Mouse (Mus musculus) lung, embryonic 16.5 days (tissue): ENCODE measurements around the gene Psmd3. TPM values are rescaled to one million over a fixed set of nuclear protein-coding genes. Genes with fewer than 3 reads are reported as not detected.
"Not testable (repeated sequence)": the region's sequence is repeated elsewhere in the genome, so short reads cannot be mapped to it uniquely, and the experiment has no call there.

ENCODE experiments used
- ATAC-seq: fragments of 200-750 bp; cut with Nextera tagmentation; 2 replicates; pipeline ENCODE4 v1.8.0; 2017; ENCODE audit warnings: low read depth, mild to moderate bottlenecking, moderate library complexity
- H3K27ac ChIP-seq: fragments of 300-500 bp; sonication (generic); 2 replicates; pipeline ENCODE4 v1.5.1; 2014; ENCODE audit warnings: mild to moderate bottlenecking, control low read depth, low read length
- H3K27me3 ChIP-seq: fragments of 300-500 bp; sonication (generic); 2 replicates; pipeline ENCODE4 v1.6.1; 2014; ENCODE audit warnings: low read depth, low read length, mixed read lengths; ENCODE audit not compliant: control insufficient read depth, insufficient read depth
- H3K36me3 ChIP-seq: fragments of 300-500 bp; sonication (generic); 2 replicates; pipeline ENCODE4 v1.6.1; 2014; ENCODE audit warnings: low read length; ENCODE audit not compliant: control insufficient read depth, insufficient read depth
- H3K4me1 ChIP-seq: fragments of 300-500 bp; sonication (generic); replicated peaks from 2 replicates; pipeline ENCODE4 v1.6.1; 2014; ENCODE audit warnings: low read length, mixed read lengths; ENCODE audit not compliant: control insufficient read depth, insufficient read depth
- H3K4me2 ChIP-seq: fragments of 300-500 bp; sonication (generic); 2 replicates; pipeline ENCODE4 v1.6.1; 2014; ENCODE audit warnings: low read depth, low read length, control low read depth
- H3K4me3 ChIP-seq: fragments of 300-500 bp; sonication (generic); 2 replicates; pipeline ENCODE4 v1.5.1; 2014; ENCODE audit warnings: mild to moderate bottlenecking, low read length, control low read depth
- H3K9ac ChIP-seq: fragments of 300-500 bp; sonication (generic); 2 replicates; pipeline ENCODE4 v1.6.1; 2014; ENCODE audit warnings: low read length, control low read depth
- H3K9me3 ChIP-seq: fragments of 300-500 bp; sonication (generic); 2 replicates; pipeline ENCODE4 v1.6.1; 2016; ENCODE audit warnings: low read length; ENCODE audit not compliant: control insufficient read depth
- WGBS: fragments of 180-500 bp; shearing (Covaris S2); extraction: QIAGEN DNeasy Blood & Tissue Kit; methylation state at CpG from one replicate; pipeline ENCODE4 v1.1.7; 2014; 5-methylcytosine and 5-hydroxymethylcytosine counted together
- polyA plus RNA-seq: library from polyadenylated mRNA; unstranded; fragments of >200 nt; fragmentation: Nextera tagmentation; extraction: Ambion mirVana; gene quantifications from 2 replicates; pipeline ENCODE4 v1.2.1, GENCODE M21; 2015

Psmd3 gene
- 165 and 177 TPM in 2 replicates for polyA plus RNA-seq

DNA sequence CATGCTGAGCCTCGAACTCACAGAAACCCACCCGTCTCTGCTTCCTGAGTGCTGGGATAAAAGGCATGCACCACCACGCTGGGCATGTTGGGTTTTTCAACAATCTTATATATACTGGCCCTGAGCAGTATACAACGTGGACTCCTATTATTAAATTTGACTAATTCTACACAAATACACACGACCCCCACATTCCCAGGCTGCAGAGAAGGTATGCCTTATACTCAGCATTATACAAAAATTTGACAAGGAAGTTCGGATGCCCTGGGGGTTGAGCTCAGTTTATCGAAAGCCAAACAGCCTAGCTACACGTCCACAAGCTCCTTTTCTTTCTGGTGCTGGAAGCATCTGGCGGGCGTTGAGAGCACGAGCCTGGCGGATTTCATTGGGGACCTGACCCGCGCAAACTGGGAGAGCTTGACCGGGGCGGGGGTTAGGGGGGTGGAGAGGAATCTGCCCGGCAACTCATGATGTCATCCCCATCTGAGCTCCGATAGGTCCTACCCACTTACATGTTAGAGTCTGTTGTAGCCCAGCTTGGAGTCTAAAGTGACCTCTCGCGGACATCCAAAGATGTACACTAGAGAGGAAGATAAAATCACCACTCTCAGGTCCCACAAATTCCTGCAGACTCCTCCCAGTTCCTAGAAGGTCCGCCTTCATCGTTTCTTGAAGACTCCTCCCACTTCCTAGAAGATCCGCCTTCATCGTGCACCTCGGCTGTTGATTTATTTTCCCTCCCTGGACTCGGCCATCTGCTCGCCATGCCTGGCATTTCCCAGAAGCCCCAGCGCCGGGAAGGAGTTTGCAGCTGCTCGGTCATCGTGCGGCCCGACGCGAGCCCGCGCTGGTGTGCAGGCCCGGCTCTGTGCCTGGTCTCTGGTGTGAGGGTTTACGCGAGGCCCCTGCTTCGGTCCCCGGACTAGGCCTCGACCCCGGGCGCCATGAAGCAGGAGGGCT lies at the start of gene Psmd3:
Gene Psmd3, plus strand, starts transcription at position 769 of the 960 bp plus-strand sequence.
- no peaks in the 10 kb centered on the region for H3K9me3 ChIP-seq
- peak within 1 kb of the TSS; percentile 94 for H3K4me3 ChIP-seq
- peaks cover 12% of the 10 kb centered on the region for H3K4me1 ChIP-seq
- H3K9ac ChIP-seq = peak within 1 kb of the TSS; percentile 99
- peaks cover 14% of the 10 kb centered on the region for H3K36me3 ChIP-seq
- WGBS = 3% methylated on average over 45 of the region's 45 CpGs
- peak within 1 kb of the TSS; percentile 77 for H3K4me2 ChIP-seq
- H3K27ac ChIP-seq = peak within 1 kb of the TSS; percentile 70
- peak; percentile 96 for ATAC-seq
- no peaks in the 10 kb centered on the region for H3K27me3 ChIP-seq

DNA sequence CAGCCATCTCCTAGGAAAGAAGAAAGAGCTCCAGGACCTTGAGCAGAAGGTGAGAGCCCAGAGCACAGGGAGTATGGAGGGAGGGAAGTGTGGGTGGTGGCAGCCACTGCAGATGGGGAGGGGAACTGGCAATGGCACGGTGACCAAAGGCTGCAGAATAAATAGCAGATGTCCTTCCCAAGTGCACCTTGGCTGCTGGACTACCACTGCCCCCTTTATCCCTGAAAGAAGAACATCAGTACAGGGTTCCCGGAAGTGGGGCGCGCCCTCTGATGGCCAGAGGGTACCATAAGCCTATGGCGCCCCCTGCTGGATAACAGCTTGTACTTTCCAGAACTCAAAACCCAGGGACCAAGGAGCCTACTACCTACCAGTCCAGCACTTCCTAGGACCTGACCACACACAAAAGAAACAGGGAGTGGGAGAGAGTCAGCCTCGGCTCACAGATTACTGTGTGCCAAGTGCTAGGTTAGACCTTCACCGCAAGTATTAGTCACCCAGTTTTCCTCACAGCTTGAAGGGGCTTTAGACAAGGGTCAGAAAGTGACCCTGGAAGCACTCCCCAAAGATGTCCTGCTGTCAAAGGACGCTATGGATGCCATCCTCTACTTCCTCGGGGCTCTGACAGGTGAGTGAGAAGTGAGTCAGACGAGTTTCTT lies 46.9 kb upstream of the Psmd3 start:
- H3K9me3 ChIP-seq, H3K27me3 ChIP-seq, H3K9ac ChIP-seq, H3K4me3 ChIP-seq, ATAC-seq, H3K27ac ChIP-seq, H3K4me2 ChIP-seq, H3K4me1 ChIP-seq, H3K36me3 ChIP-seq: not testable (repeated sequence)
- 32% methylated on average over 10 of the region's 10 CpGs for WGBS

DNA sequence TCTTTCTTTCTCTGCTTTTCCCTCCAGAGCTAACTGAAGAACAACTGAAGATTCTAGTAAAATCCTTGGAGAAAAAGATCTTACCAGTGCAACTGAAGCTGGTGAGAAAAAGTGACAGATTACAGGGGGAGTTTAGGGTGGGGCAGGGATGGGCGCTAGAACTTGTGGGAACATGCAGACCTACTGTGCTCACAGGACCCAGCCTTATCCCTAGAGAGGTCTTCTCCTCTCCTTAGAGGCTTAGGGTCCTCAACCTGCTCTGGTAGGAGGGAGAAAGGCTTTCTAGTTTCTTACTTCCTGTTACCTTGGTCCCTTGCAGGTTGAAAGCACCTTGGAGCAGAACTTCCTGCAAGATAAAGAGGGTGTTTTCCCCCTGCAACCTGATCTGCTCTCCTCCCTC lies 44.9 kb upstream of the Psmd3 start:
- ATAC-seq = no peak
- 68% methylated on average over 1 of the region's 1 CpGs for WGBS
- no peaks in the 10 kb centered on the region for H3K27me3 ChIP-seq

GRCm38 (mm10) chr11:98640091-98640490 lies 42.3 kb upstream of the Psmd3 start:
- Histone ChIP-seq H3K4me3 (no peak overlapping the region), H3K4me2 (no peak overlapping the region), H3K9me3 (no peaks in the 10 kb centered on the region), H3K36me3 (no peaks in the 10 kb centered on the region), H3K4me1 (no peaks in the 10 kb centered on the region), H3K9ac (no peak overlapping the region), H3K27ac (no peak overlapping the region), H3K27me3 (no peaks in the 10 kb centered on the region)
- no peak for ATAC-seq
- 45% methylated on average over 5 of the region's 5 CpGs for WGBS

More for the DNA sequence above, 44.9 kb upstream of the Psmd3 start:
- Histone ChIP-seq H3K9me3 (no peaks in the 10 kb centered on the region), H3K27ac (no peak overlapping the region), H3K4me2 (no peak overlapping the region), H3K4me3 (no peak overlapping the region), H3K9ac (no peak overlapping the region), H3K4me1 (no peaks in the 10 kb centered on the region), H3K36me3 (no peaks in the 10 kb centered on the region)

DNA sequence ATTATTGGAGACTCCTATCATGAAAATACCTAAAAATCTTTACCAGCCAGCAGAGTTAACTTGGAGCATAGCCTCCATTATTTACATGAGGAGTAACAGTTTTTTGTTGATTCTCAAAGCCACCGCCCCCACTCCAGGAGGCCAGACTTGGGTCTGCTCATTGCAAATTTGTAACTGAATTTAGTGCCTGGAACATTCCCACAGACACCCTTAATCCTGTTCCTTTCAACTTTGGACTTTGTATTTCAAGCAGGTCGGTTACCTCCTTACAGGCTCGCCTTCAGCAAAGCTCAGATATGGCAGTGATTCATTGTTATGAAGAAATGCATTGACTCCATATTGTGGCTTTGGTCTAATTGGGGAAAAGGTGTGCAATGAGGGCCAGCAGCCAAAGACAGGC lies 37.6 kb upstream of the Psmd3 start:
- Histone ChIP-seq H3K27me3 (no peaks in the 10 kb centered on the region), H3K27ac (no peak overlapping the region), H3K4me1 (no peaks in the 10 kb centered on the region), H3K4me3 (no peak overlapping the region), H3K4me2 (no peak overlapping the region), H3K36me3 (no peaks in the 10 kb centered on the region), H3K9me3 (no peaks in the 10 kb centered on the region), H3K9ac (no peak overlapping the region)
- ATAC-seq = no peak
- WGBS = 79% methylated on average over 3 of the region's 3 CpGs

- H3K4me1 ChIP-seq = no peaks in the 10 kb centered on the region
- H3K36me3 ChIP-seq = no peaks in the 10 kb centered on the region
- H3K9me3 ChIP-seq = no peaks in the 10 kb centered on the region
- no peak for ATAC-seq
- no peak overlapping the region for H3K9ac ChIP-seq
- no peak overlapping the region for H3K4me2 ChIP-seq
- no peak overlapping the region for H3K27ac ChIP-seq
- WGBS = 56% methylated on average over 2 of the region's 2 CpGs
- no peak overlapping the region for H3K4me3 ChIP-seq
- H3K27me3 ChIP-seq = no peaks in the 10 kb centered on the region
Measured at GRCm38 (mm10) chr11:98645946-98646345, 36.4 kb upstream of the Psmd3 start.

DNA sequence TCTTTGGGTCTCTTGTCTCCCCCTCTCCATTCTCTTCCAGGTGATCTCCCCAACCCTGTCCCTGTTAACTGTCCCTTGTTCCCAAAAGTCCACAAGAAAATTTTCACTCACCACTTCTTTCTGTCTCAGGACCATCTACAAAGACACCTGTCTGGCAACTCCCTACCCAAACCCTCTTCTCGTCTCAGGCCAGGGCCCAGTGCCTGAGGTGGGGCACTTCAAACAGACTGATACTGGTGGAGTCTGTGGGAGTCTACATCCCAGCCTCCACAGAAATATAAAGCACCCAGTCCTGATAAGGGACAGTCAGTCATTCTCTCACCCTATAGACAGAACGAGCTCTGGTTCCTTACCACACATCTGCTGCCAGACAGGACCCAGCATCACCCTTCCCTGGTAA lies 35.9 kb upstream of the Psmd3 start, which contains the start of gene Gsdma2:
Gene Gsdma2, plus strand, starts transcription at position 301 of the 400 bp plus-strand sequence.
- 43% methylated on average over 2 of the region's 2 CpGs for WGBS
- H3K4me3 ChIP-seq = no peak within 1 kb of the TSS
- no peaks in the 10 kb centered on the region for H3K36me3 ChIP-seq
- no peak within 1 kb of the TSS for H3K4me2 ChIP-seq
- no peaks in the 10 kb centered on the region for H3K9me3 ChIP-seq
- no peak within 1 kb of the TSS for H3K27ac ChIP-seq
- no peaks in the 10 kb centered on the region for H3K27me3 ChIP-seq
- no peaks in the 10 kb centered on the region for H3K4me1 ChIP-seq
- ATAC-seq = no peak
- H3K9ac ChIP-seq = no peak within 1 kb of the TSS

DNA sequence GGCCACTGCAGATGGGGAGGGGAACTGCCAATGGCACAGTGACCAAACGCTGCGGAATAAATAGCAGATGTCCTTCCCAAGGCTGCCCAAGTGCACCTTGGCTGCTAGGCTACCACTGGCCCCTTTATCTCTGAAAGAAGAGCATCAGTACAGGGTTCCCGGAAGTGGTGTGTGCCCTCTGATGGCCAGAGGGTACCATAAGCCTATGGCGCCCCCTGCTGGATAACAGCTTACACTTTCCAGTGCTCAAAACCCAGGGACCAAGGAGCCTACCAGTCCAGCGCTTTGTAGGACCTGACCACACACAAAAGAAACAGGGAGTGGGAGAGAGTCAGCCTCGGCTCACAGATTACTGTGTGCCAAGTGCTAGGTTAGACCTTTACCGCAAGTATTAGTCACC lies 27.3 kb upstream of the Psmd3 start:
- 14% methylated on average over 7 of the region's 7 CpGs for WGBS
- H3K4me1 ChIP-seq, H3K4me2 ChIP-seq, H3K27ac ChIP-seq, H3K36me3 ChIP-seq, H3K9me3 ChIP-seq, H3K4me3 ChIP-seq, H3K27me3 ChIP-seq, H3K9ac ChIP-seq: not testable (repeated sequence)
- ATAC-seq = peak; percentile 20; the same call in 1 of the 2 replicates

- Histone ChIP-seq H3K9me3 (no peaks in the 10 kb centered on the region), H3K4me1 (no peaks in the 10 kb centered on the region), H3K27ac (no peak overlapping the region), H3K36me3 (no peaks in the 10 kb centered on the region), H3K9ac (no peak overlapping the region), H3K4me2 (no peak overlapping the region), H3K27me3 (no peaks in the 10 kb centered on the region; the same call in 1 of the 2 replicates), H3K4me3 (no peak overlapping the region)
- WGBS = 7% methylated on average over 6 of the region's 6 CpGs
- ATAC-seq = 0 out of 2 replicates have a peak, but pooled peaks have one; percentile 51
Measured at GRCm38 (mm10) chr11:98660517-98660916, 21.8 kb upstream of the Psmd3 start.
